26 mouse cellular contexts compared by ENCODE assay signal in genomic region chr12:21288716-21289395, GRCm38 (mm10). TPM values are rescaled to one million over a fixed set of nuclear protein-coding genes. Genes with fewer than 3 reads are reported as not detected.
DNase-seq lines count a peak whose midpoint lies in the region; ATAC-seq and TF ChIP-seq lines count a peak whose summit lies in the region.
"Had no signal": no experiment of that assay in that cellular context is flagged by ENCODE, and none has a peak within 500 bp of the region (broad histone marks: within the 10 kb centered on the region; RNA-seq: fewer than 3 reads in every experiment).

No protein-coding gene starts in this region.

- peak; percentile 18 for DNase-seq in cerebellum, adult 9-10 months
- DNase-seq in cerebellum, adult 9-11 months: no peak
- DNase-seq in midbrain, embryonic 11.5 days (ENCODE audit: low spot score, missing footprints): peak; percentile 56
- no peak for DNase-seq in midbrain, embryonic 14.5 days
- DNase-seq in lung, postnatal 10 days: peak; percentile 56
- DNase-seq in left cerebral cortex, adult 2 months (ENCODE audit: extremely low spot score in 1 of 2, low spot score in 2 of 2): no peak
- DNase-seq in gastrocnemius, postnatal 25 days: no peak
- DNase-seq in cerebellum, postnatal 36 days: no peak
- DNase-seq: adrenal gland, postnatal 10 days; cerebellum, postnatal 14 days; gastrocnemius, postnatal 36 days; heart, adult 2 months; kidney, adult 8-10 months; kidney, postnatal 4 days; left cerebral cortex, postnatal 4 days; liver, embryonic 13.5 days had no signal

- peaks cover 7% of the 10 kb centered on the region for H3K4me1 ChIP-seq in midbrain, embryonic 11.5 days (ENCODE audit: control insufficient read depth, insufficient read depth, low read length)
- H3K4me1 ChIP-seq in midbrain, embryonic 14.5 days (ENCODE audit: control insufficient read depth, insufficient read depth, low read length): peaks cover 20% of the 10 kb centered on the region

- H3K27ac ChIP-seq in midbrain, embryonic 11.5 days (ENCODE audit: low read depth, low read length): no peak overlapping the region
- no peak overlapping the region for H3K27ac ChIP-seq in midbrain, embryonic 14.5 days (replicated peaks; ENCODE audit: low read depth, low read length)
- H3K27ac ChIP-seq in left cerebral cortex, adult 2 months: no peak overlapping the region
- H3K27ac ChIP-seq: embryonic facial prominence, embryonic 10.5 days; embryonic facial prominence, embryonic 15.5 days; forebrain, embryonic 13.5 days; heart, adult 2 months; hindbrain, embryonic 15.5 days; intestine, embryonic 15.5 days; kidney, postnatal 0 days; liver, embryonic 13.5 days; midbrain, embryonic 13.5 days had no signal

- H3K4me2 ChIP-seq in midbrain, embryonic 11.5 days: no peak overlapping the region
- no peak overlapping the region for H3K4me2 ChIP-seq in midbrain, embryonic 14.5 days (ENCODE audit: low read length)
- H3K4me2 ChIP-seq: embryonic facial prominence, embryonic 15.5 days; forebrain, embryonic 13.5 days; hindbrain, embryonic 15.5 days; intestine, embryonic 15.5 days; liver, embryonic 13.5 days; lung, embryonic 14.5 days; midbrain, embryonic 13.5 days had no signal

- peaks cover 17% of the 10 kb centered on the region for H3K36me3 ChIP-seq in midbrain, embryonic 11.5 days (ENCODE audit: control insufficient read depth, insufficient read depth, low read length)
- H3K36me3 ChIP-seq in midbrain, embryonic 14.5 days (ENCODE audit: control insufficient read depth, insufficient read depth, low read length): peaks cover 48% of the 10 kb centered on the region

- no peaks in the 10 kb centered on the region for H3K27me3 ChIP-seq in midbrain, embryonic 11.5 days (ENCODE audit: control insufficient read depth, insufficient read depth, low read length)
- H3K27me3 ChIP-seq in midbrain, embryonic 14.5 days (ENCODE audit: control insufficient read depth, insufficient read depth, low read length): no peaks in the 10 kb centered on the region
- H3K27me3 ChIP-seq: embryonic facial prominence, embryonic 15.5 days; forebrain, embryonic 13.5 days; hindbrain, embryonic 15.5 days; intestine, embryonic 15.5 days; liver, embryonic 13.5 days; megakaryocyte, embryonic 14.5 days; midbrain, embryonic 13.5 days had no signal

- intact Hi-C loops in left cerebral cortex, adult 2 months (cut with DNase I): loop anchor here (5.0 to 10.0 kb wide), 2 partner anchors 83 to 364 kb away; partner anchors contain the start of gene Adam17

- H3K4me3 ChIP-seq in midbrain, embryonic 11.5 days (ENCODE audit: low read depth, low read length): no peak overlapping the region
- H3K4me3 ChIP-seq in midbrain, embryonic 14.5 days (replicated peaks; ENCODE audit: low read depth, low read length): no peak overlapping the region
- no peak overlapping the region for H3K4me3 ChIP-seq in left cerebral cortex, adult 2 months
- H3K4me3 ChIP-seq: embryonic facial prominence, embryonic 10.5 days; embryonic facial prominence, embryonic 15.5 days; forebrain, embryonic 13.5 days; heart, adult 2 months; hindbrain, embryonic 15.5 days; intestine, embryonic 15.5 days; liver, embryonic 13.5 days; megakaryocyte, embryonic 14.5 days; midbrain, embryonic 13.5 days had no signal

- no peaks in the 10 kb centered on the region for H3K9me3 ChIP-seq in midbrain, embryonic 11.5 days (ENCODE audit: control insufficient read depth, low read length)
- no peaks in the 10 kb centered on the region for H3K9me3 ChIP-seq in midbrain, embryonic 14.5 days (ENCODE audit: control insufficient read depth, low read length)
- H3K9me3 ChIP-seq: embryonic facial prominence, embryonic 10.5 days; embryonic facial prominence, embryonic 15.5 days; forebrain, embryonic 13.5 days; G1E; hindbrain, embryonic 15.5 days; intestine, embryonic 15.5 days; liver, embryonic 13.5 days; megakaryocyte, embryonic 14.5 days; midbrain, embryonic 13.5 days had no signal

- no peak for ATAC-seq in midbrain, embryonic 11.5 days (ENCODE audit: low FRiP score)
- ATAC-seq in midbrain, embryonic 14.5 days (ENCODE audit: low FRiP score, low TSS enrichment): no peak
- ATAC-seq: forebrain, embryonic 13.5 days; intestine, embryonic 15.5 days; midbrain, embryonic 13.5 days had no signal

- 98% methylated on average over 3 of the region's 3 CpGs for WGBS in midbrain, embryonic 11.5 days
- 95% methylated on average over 3 of the region's 3 CpGs for WGBS in midbrain, embryonic 14.5 days

- H3K9ac ChIP-seq in midbrain, embryonic 11.5 days (ENCODE audit: low read length): no peak overlapping the region
- no peak overlapping the region for H3K9ac ChIP-seq in midbrain, embryonic 14.5 days (replicated peaks; ENCODE audit: low read length)
- H3K9ac ChIP-seq: embryonic facial prominence, embryonic 15.5 days; forebrain, embryonic 13.5 days; hindbrain, embryonic 15.5 days; intestine, embryonic 15.5 days; liver, embryonic 13.5 days; lung, embryonic 14.5 days; midbrain, embryonic 13.5 days had no signal

- no peak for TF ChIP-seq CTCF in left cerebral cortex, adult 2 months (IDR thresholded peaks at IDR 0.05)

RNA-seq across cellular contexts. Expression of gene Itgb1bp1, which starts 2.8 kb away (rescaled TPM):
- polyA plus RNA-seq in midbrain, embryonic 11.5 days (2014; fragmentation: Nextera tagmentation; extraction: Ambion mirVana): 42.6 and 42.9 TPM in 2 replicates
- 40.8 and 42.4 TPM in 2 replicates for polyA plus RNA-seq in midbrain, embryonic 14.5 days (2014; fragmentation: Nextera tagmentation; extraction: Ambion mirVana)
- 10 to 100 TPM; 33.4 to 34.3 TPM for total RNA-seq in left cerebral cortex, adult 2 months (2021)
- 10 to 100 TPM; 34.8 to 37.9 TPM for total RNA-seq in gastrocnemius, postnatal 25 days (2021)

RNA-seq across cellular contexts. Expression of gene Cpsf3, which starts 3.7 kb away (rescaled TPM):
- 138 and 145 TPM in 2 replicates for polyA plus RNA-seq in midbrain, embryonic 11.5 days (2014; fragmentation: Nextera tagmentation; extraction: Ambion mirVana)
- polyA plus RNA-seq in midbrain, embryonic 14.5 days (2014; fragmentation: Nextera tagmentation; extraction: Ambion mirVana): 91.9 and 107 TPM in 2 replicates
- 10 to 100 TPM; 43.8 to 54.1 TPM for total RNA-seq in left cerebral cortex, adult 2 months (2021)
- total RNA-seq in gastrocnemius, postnatal 25 days (2021): 10 to 100 TPM; 19.0 to 20.1 TPM

RNA-seq across cellular contexts. Expression of gene Iah1, which starts 27.3 kb away (rescaled TPM):
- 49.5 and 50.8 TPM in 2 replicates for polyA plus RNA-seq in midbrain, embryonic 11.5 days (2014; fragmentation: Nextera tagmentation; extraction: Ambion mirVana)
- polyA plus RNA-seq in midbrain, embryonic 14.5 days (2014; fragmentation: Nextera tagmentation; extraction: Ambion mirVana): 34.1 and 40.1 TPM in 2 replicates
- 10 to 100 TPM; 12.8 to 13.4 TPM for total RNA-seq in left cerebral cortex, adult 2 months (2021)
- total RNA-seq in gastrocnemius, postnatal 25 days (2021): 10 to 100 TPM in 1 of 2 experiments, 1 to 10 TPM in 1; 3.7 to 10.9 TPM

Comparison
In these comparisons a context has a peak if more than half of its experiments do, and no peak if none do; other contexts are left out.
1. DNase-seq: peak in cerebellum, adult 9-10 months (single experiment), midbrain, embryonic 11.5 days (single experiment) and lung, postnatal 10 days (single experiment); none in cerebellum, adult 9-11 months (single experiment), midbrain, embryonic 14.5 days (single experiment), left cerebral cortex, adult 2 months (0 of 2), gastrocnemius, postnatal 25 days (single experiment) and cerebellum, postnatal 36 days (0 of 2).